Mouse (Mus musculus): ENCODE data around the gene Srp54a. TPM values are rescaled to one million over a fixed set of nuclear protein-coding genes. Genes with fewer than 3 reads are reported as not detected.
A peak's percentile ranks its signal among the peaks of the same experiment; 100 is the strongest.
"Not testable (repeated sequence)": the region's sequence is repeated elsewhere in the genome, so short reads cannot be mapped to it uniquely, and the experiment has no call there.

Gene Srp54a
- total RNA-seq, 2 experiments from 2014 or later: 44.0 to 116 TPM

DNA sequence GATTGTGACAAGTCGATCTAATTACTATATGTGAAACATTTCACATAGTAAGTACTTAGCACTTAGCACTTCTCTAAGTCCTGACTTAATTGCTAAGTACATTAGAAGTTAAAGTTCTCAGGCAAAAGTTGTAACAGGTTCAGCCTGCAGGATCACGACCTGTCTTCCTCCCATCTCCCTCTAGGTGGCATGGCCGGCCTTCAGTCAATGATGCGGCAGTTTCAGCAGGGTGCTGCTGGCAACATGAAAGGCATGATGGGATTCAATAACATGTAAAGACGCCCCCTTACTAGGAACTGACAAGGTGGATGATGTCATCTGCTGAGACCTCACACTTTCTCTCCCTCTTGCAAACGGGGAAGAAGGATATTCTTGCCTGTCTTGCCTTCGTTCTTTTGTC lies 32.6 kb downstream of the Srp54a start:
- ATAC-seq (replicated peaks; ENCODE audit: low FRiP score, poor library complexity, severe bottlenecking): peak; percentile 54

DNA sequence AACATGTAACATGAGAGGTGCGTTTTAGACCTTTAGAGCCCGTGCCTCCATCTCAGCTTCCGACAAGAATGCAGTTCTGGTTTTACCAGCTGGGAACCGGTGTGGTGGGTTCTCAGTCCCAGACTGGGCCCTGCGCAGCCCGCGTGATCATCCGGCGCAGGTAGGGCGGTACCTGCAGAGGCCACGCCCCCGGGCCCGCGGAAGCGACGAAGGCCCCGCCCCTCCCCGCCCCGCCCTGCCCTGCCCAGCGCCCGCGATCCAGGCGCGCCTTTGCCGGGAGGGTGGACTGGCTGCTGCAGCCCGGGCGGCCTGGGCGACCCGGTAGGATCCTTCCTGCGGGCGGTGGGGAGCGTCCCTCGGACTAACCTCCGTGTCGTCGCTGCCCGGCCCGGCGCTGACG lies 44.2 kb downstream of the Srp54a start, which contains the start of gene Fam177a:
Gene Fam177a, plus strand, starts transcription at position 228 of the 400 bp plus-strand sequence.
- peak; percentile 88 for ATAC-seq (replicated peaks; ENCODE audit: low FRiP score, poor library complexity, severe bottlenecking)

GRCm38 (mm10) chr12:55124731-55125130 lies 44.7 kb downstream of the Srp54a start:
- peak; percentile 87 for ATAC-seq (replicated peaks; ENCODE audit: low FRiP score, poor library complexity, severe bottlenecking)

GRCm38 (mm10) chr12:55135540-55135939 lies 55.5 kb downstream of the Srp54a start:
- ATAC-seq (replicated peaks; ENCODE audit: low FRiP score, poor library complexity, severe bottlenecking): not testable (repeated sequence)

- ATAC-seq (replicated peaks; ENCODE audit: low FRiP score, poor library complexity, severe bottlenecking): not testable (repeated sequence)
Observed at GRCm38 (mm10) chr12:55137859-55138258, 57.8 kb downstream of the Srp54a start.

DNA sequence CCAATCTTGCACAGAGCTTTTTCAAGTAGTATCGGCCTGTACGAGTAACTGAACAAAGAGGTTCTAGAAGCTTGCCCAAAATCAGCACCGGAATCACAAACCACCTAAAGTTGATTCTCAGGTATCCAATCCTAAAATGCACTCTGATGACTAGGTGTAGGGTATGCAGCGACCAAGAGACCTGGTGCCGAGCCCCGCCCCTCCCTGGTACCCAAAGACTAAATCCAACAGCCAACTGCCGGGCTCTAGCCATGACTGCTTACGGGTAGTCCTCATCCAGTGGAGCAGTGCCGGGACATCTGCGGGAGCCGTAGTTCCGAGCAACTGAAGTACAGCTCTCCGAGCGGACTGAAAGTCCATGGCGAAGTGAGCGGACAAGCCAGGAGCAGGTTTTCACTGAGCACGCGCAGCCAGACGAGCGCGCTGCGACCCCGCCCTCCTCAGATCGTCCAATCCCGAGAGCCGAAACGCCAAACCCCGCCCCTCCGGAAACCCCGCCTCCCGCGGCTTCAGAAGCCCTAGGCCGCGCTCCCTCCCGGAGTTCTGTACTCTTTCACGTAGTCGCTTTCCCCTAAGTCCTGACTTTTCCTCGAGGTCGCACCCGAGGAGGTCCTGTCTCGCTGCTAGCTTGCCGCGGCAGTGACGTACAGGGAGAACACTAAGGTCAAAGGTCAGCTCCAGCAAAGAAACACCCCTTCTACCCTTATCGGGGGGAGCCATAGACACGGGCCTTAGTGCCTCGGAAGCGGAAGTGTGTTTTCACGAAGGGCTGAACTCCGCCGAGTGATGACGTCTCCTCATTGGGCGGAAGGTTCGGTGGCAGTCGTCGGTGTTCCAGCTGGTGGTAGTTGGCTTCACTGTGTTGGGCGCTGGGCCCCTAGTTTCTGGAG lies 74.7 kb downstream of the Srp54a start, which contains the start of gene Srp54b:
Gene Srp54b, plus strand, starts transcription at position 546 of the 890 bp plus-strand sequence.
- ATAC-seq (replicated peaks; ENCODE audit: low FRiP score, poor library complexity, severe bottlenecking): peak; percentile 94

DNA sequence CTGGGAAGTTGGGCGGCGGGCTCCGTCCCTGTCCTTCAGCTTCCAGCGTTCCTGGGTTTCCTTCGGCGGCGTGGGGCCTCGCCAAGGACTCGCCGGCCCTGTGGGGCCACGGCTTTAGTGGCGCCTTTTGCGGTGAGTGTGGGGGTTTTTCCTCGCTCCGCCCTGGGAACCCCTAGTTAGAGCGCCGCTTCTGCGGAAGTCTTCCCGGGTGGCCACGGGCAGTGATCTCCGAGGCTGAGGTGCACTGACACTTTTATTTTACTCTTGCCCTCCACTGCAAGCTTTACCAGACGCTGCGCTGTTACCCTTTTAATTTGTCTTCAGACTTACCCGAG lies 75.4 kb downstream of the Srp54a start:
- not testable (repeated sequence) for ATAC-seq (replicated peaks; ENCODE audit: low FRiP score, poor library complexity, severe bottlenecking)

Other genes starting within 250 kb of the Srp54a start
- gene Cfl2, start 217.4 kb upstream of the Srp54a start, total RNA-seq (2015; ENCODE audit: low replicate concordance): 21.4 and 23.4 TPM in 2 replicates
- gene Cfl2, start 217.4 kb upstream of the Srp54a start, total RNA-seq (2017; ENCODE audit: low replicate concordance): 18.8 and 20.2 TPM in 2 replicates
- not detected in 2 replicates for gene Gm20403, start 93.7 kb upstream of the Srp54a start, total RNA-seq (2015; ENCODE audit: low replicate concordance)
- gene Gm20403, start 93.7 kb upstream of the Srp54a start, total RNA-seq (2017; ENCODE audit: low replicate concordance): not detected in 2 replicates
- gene Baz1a, start 65.9 kb upstream of the Srp54a start, total RNA-seq (2015; ENCODE audit: low replicate concordance): 176 and 191 TPM in 2 replicates
- 72.9 and 78.6 TPM in 2 replicates for gene Baz1a, start 65.9 kb upstream of the Srp54a start, total RNA-seq (2017; ENCODE audit: low replicate concordance)
- 9.7 and 27.2 TPM in 2 replicates for gene 2700097O09Rik, start 152 bp upstream of the Srp54a start, total RNA-seq (2015; ENCODE audit: low replicate concordance)
- gene 2700097O09Rik, start 152 bp upstream of the Srp54a start, total RNA-seq (2017; ENCODE audit: low replicate concordance): 6.7 and 9.9 TPM in 2 replicates
- gene Fam177a, start 44.2 kb downstream of the Srp54a start, total RNA-seq (2015; ENCODE audit: low replicate concordance): 22.3 TPM in 1 of 2 replicates, not detected in the other
- 20.3 and 21.4 TPM in 2 replicates for gene Fam177a, start 44.2 kb downstream of the Srp54a start, total RNA-seq (2017; ENCODE audit: low replicate concordance)
- gene Srp54b, start 74.8 kb downstream of the Srp54a start, total RNA-seq (2015; ENCODE audit: low replicate concordance): 6.8 and 10.5 TPM in 2 replicates
- 8.5 and 38.5 TPM in 2 replicates for gene Srp54b, start 74.8 kb downstream of the Srp54a start, total RNA-seq (2017; ENCODE audit: low replicate concordance)
- 26.4 TPM in 1 of 2 replicates, not detected in the other for gene 1700047I17Rik2, start 119.3 kb downstream of the Srp54a start, total RNA-seq (2015; ENCODE audit: low replicate concordance)
- not detected in 2 replicates for gene 1700047I17Rik2, start 119.3 kb downstream of the Srp54a start, total RNA-seq (2017; ENCODE audit: low replicate concordance)
- gene Srp54c, start 149.9 kb downstream of the Srp54a start, total RNA-seq (2015; ENCODE audit: low replicate concordance): 14.4 and 25.6 TPM in 2 replicates
- 28.4 and 30.2 TPM in 2 replicates for gene Srp54c, start 149.9 kb downstream of the Srp54a start, total RNA-seq (2017; ENCODE audit: low replicate concordance)
- gene 1110008L16Rik, start 219.3 kb downstream of the Srp54a start, total RNA-seq (2015; ENCODE audit: low replicate concordance): 10.8 and 13.4 TPM in 2 replicates
- gene 1110008L16Rik, start 219.3 kb downstream of the Srp54a start, total RNA-seq (2017; ENCODE audit: low replicate concordance): 3.3 and 5.3 TPM in 2 replicates
- gene Ppp2r3c, start 222.7 kb downstream of the Srp54a start, total RNA-seq (2015; ENCODE audit: low replicate concordance): 19.8 and 25.6 TPM in 2 replicates
- 19.5 and 20.6 TPM in 2 replicates for gene Ppp2r3c, start 222.7 kb downstream of the Srp54a start, total RNA-seq (2017; ENCODE audit: low replicate concordance)